Mouse (Mus musculus) midbrain, postnatal 0 days (tissue): ENCODE results near the gene Sergef. TPM values are rescaled to one million over a fixed set of nuclear protein-coding genes. Genes with fewer than 3 reads are reported as not detected.
"Not testable (repeated sequence)": the region's sequence is repeated elsewhere in the genome, so short reads cannot be mapped to it uniquely, and the experiment has no call there.

Source experiments
- ATAC-seq: fragments of 200-750 bp; cut with Nextera tagmentation; 2 replicates; pipeline ENCODE4 v1.8.0; 2017; ENCODE audit warnings: moderate number of reproducible peaks, mild to moderate bottlenecking, moderate TSS enrichment, moderate library complexity; ENCODE audit not compliant: low FRiP score
- DNase-seq: peaks from one replicate; pipeline ENCODE4 v3.0.0-alpha.2; 2015; ENCODE audit warnings: low spot score
- H3K27ac ChIP-seq: fragments of 300-500 bp; sonication (generic); 2 replicates; pipeline ENCODE4 v1.5.1; 2014; ENCODE audit warnings: low read depth, mild to moderate bottlenecking, low read length, mixed read lengths
- H3K27me3 ChIP-seq: fragments of 300-500 bp; sonication (generic); 2 replicates; pipeline ENCODE4 v1.6.1; 2014; ENCODE audit warnings: low read length, control low read depth, mixed read lengths; ENCODE audit not compliant: insufficient read depth
- H3K36me3 ChIP-seq: fragments of 300-500 bp; sonication (generic); 2 replicates; pipeline ENCODE4 v1.6.1; 2014; ENCODE audit warnings: low read length, control low read depth, mixed read lengths; ENCODE audit not compliant: insufficient read depth
- H3K4me1 ChIP-seq: fragments of 300-500 bp; sonication (generic); 2 replicates; pipeline ENCODE4 v1.6.1; 2014; ENCODE audit warnings: mild to moderate bottlenecking, control low read depth, antibody characterized with exemption, low read length, mixed read lengths; ENCODE audit not compliant: insufficient read depth
- H3K4me2 ChIP-seq: fragments of 300-500 bp; sonication (generic); 2 replicates; pipeline ENCODE4 v1.6.1; 2014; ENCODE audit warnings: low read depth, mild to moderate bottlenecking, low read length, mixed read lengths; ENCODE audit not compliant: poor library complexity, severe bottlenecking
- H3K4me3 ChIP-seq: fragments of 300-500 bp; sonication (generic); 2 replicates; pipeline ENCODE4 v1.5.1; 2014; ENCODE audit warnings: low read depth, mild to moderate bottlenecking, low read length, moderate library complexity
- H3K9ac ChIP-seq: fragments of 300-500 bp; sonication (generic); replicated peaks from 2 replicates; pipeline ENCODE4 v1.6.1; 2014; ENCODE audit warnings: mild to moderate bottlenecking, low read length, moderate library complexity, mixed read lengths; ENCODE audit not compliant: poor library complexity, severe bottlenecking
- H3K9me3 ChIP-seq: fragments of 300-500 bp; sonication (generic); 2 replicates; pipeline ENCODE4 v1.6.1; 2016; ENCODE audit warnings: low read length, control low read depth
- CTCF ChIP-seq: IDR thresholded peaks from 2 replicates; pipeline ENCODE4 v1.5.1; 2016; ENCODE audit warnings: antibody characterized with exemption, mild to moderate bottlenecking
- WGBS: fragments of 180-500 bp; shearing (Covaris S2); extraction: QIAGEN DNeasy Blood & Tissue Kit; methylation state at CpG from one replicate; pipeline ENCODE4 v1.1.7; 2014; 5-methylcytosine and 5-hydroxymethylcytosine counted together
- polyA plus RNA-seq: library from polyadenylated mRNA; unstranded; fragments of >200 nt; fragmentation: Nextera tagmentation; extraction: Ambion mirVana; gene quantifications from 2 replicates; pipeline ENCODE4 v1.2.1, GENCODE M21; 2015
- total RNA-seq: library from RNA; depleted of rRNA; stranded (reverse); fragments of >200 nt; gene quantifications from 2 replicates; pipeline ENCODE4 v1.2.3, GENCODE M21; 2014; rRNA removed

Gene Sergef
- total RNA-seq = 47.5 and 49.1 TPM in 2 replicates
- 47.8 and 50.9 TPM in 2 replicates for polyA plus RNA-seq

GRCm38 (mm10) chr7:46639692-46640031, at the start of gene Sergef:
Sergef (minus strand) TSS chr7:46639807.
- TF ChIP-seq CTCF = no peak
- no peaks in the 10 kb centered on the region for H3K36me3 ChIP-seq
- H3K9me3 ChIP-seq = no peaks in the 10 kb centered on the region
- peaks cover 11% of the 10 kb centered on the region; the same call in 1 of the 2 replicates for H3K4me1 ChIP-seq
- H3K27me3 ChIP-seq = no peaks in the 10 kb centered on the region
- peak within 1 kb of the TSS; percentile 92 for H3K27ac ChIP-seq
- peak within 1 kb of the TSS; percentile 70 for H3K4me3 ChIP-seq
- H3K4me2 ChIP-seq = peak within 1 kb of the TSS; percentile 77
- peak; percentile 88 for DNase-seq
- 2% methylated on average over 29 of the region's 30 CpGs for WGBS
- peak within 1 kb of the TSS; percentile 77 for H3K9ac ChIP-seq
- ATAC-seq = peak; percentile 92

GRCm38 (mm10) chr7:46686827-46687226, 47.2 kb upstream of the Sergef start:
- Histone ChIP-seq H3K4me1 (no peaks in the 10 kb centered on the region), H3K36me3 (peaks cover 22% of the 10 kb centered on the region), H3K27me3 (no peaks in the 10 kb centered on the region), H3K27ac (no peak overlapping the region), H3K4me3 (no peak overlapping the region), H3K9ac (no peak overlapping the region), H3K9me3 (no peaks in the 10 kb centered on the region), H3K4me2 (no peak overlapping the region)
- ATAC-seq = no peak
- WGBS = 89% methylated on average over 5 of the region's 5 CpGs
- DNase-seq = no peak
- no peak for TF ChIP-seq CTCF

- Histone ChIP-seq H3K9me3 (no peaks in the 10 kb centered on the region), H3K4me1 (no peaks in the 10 kb centered on the region), H3K27ac (no peak overlapping the region), H3K4me2 (no peak overlapping the region), H3K9ac (no peak overlapping the region), H3K27me3 (no peaks in the 10 kb centered on the region), H3K4me3 (no peak overlapping the region), H3K36me3 (no peaks in the 10 kb centered on the region)
- no peak for ATAC-seq
- TF ChIP-seq CTCF = no peak
- no peak for DNase-seq
Observed at GRCm38 (mm10) chr7:46680732-46681131, 41.1 kb upstream of the Sergef start.

DNA sequence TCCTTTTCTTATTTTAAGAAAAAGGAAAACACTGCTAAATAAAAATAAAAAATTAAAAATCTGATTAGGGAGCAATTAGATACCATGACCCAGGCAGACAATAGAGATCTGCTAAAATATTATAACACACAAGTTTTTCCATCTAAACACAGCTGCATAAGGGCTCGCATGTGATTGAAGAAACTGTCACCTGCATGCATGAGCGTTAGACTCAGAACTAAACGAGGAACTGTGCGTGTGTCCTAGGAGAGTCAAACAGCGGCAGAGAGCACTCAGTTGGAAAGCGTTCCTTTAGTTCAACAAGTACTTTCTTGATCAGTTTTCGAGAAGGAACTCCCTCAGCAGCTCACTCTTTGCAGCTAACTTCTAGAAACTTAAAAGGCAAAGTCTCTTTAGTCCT, 39.4 kb upstream of the Sergef start:
- 81% methylated on average over 7 of the region's 7 CpGs for WGBS
- H3K27ac ChIP-seq, H3K9ac ChIP-seq, ATAC-seq, DNase-seq, H3K4me1 ChIP-seq, H3K36me3 ChIP-seq, H3K4me3 ChIP-seq, H3K4me2 ChIP-seq, H3K27me3 ChIP-seq, H3K9me3 ChIP-seq: not testable (repeated sequence)

DNA sequence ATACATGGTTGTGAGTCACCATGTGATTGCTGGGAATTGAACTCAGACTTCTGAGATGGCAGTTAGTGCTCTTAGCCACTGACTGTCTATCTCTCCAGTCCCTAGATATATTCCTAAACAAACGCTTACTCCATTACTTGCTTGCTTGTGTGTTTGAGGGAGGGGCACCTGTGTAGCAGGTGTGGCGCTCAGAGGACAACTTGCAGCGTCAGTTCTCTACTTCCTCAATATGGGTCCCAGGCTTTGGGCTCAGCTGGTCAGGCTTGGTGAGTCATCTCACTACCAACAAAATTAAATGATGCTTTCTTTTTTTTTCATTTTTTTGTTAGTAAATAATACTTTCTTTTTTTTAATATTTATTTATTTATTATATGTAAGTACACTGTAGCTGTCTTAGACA, 38.8 kb upstream of the Sergef start:
- DNase-seq = no peak
- H3K9ac ChIP-seq = no peak overlapping the region
- H3K4me3 ChIP-seq = no peak overlapping the region
- H3K36me3 ChIP-seq = no peaks in the 10 kb centered on the region
- no peak for TF ChIP-seq CTCF
- H3K4me1 ChIP-seq = no peaks in the 10 kb centered on the region
- no peak for ATAC-seq
- no peaks in the 10 kb centered on the region for H3K27me3 ChIP-seq
- H3K9me3 ChIP-seq = no peaks in the 10 kb centered on the region
- H3K27ac ChIP-seq = no peak overlapping the region
- WGBS = 89% methylated on average over 3 of the region's 3 CpGs
- no peak overlapping the region for H3K4me2 ChIP-seq

GRCm38 (mm10) chr7:46676808-46677360, 37.3 kb upstream of the Sergef start:
- Histone ChIP-seq H3K4me1 (no peaks in the 10 kb centered on the region), H3K27ac (no peak overlapping the region), H3K4me2 (no peak overlapping the region), H3K27me3 (no peaks in the 10 kb centered on the region), H3K9ac (no peak overlapping the region), H3K4me3 (no peak overlapping the region), H3K36me3 (no peaks in the 10 kb centered on the region), H3K9me3 (no peaks in the 10 kb centered on the region)
- ATAC-seq = no peak
- WGBS = 65% methylated on average over 5 of the region's 5 CpGs
- peak; percentile 57 for DNase-seq
- no peak for TF ChIP-seq CTCF
